Mouse (Mus musculus): ENCODE results near the gene Hmmr. TPM values are rescaled to one million over a fixed set of nuclear protein-coding genes. Genes with fewer than 3 reads are reported as not detected.
A peak's percentile ranks its signal among the peaks of the same experiment; 100 is the strongest.

Gene Hmmr
- total and polyA plus RNA-seq, 2 experiments = 0.10 to 0.18 TPM

GRCm38 (mm10) chr11:40693366-40693951 is 39.8 kb downstream of the Hmmr start:
- Histone ChIP-seq H3K9ac (ENCODE audit: low read depth, low read length) (peak overlapping the region; percentile 71), H3K79me2 (ENCODE audit: control insufficient read depth, insufficient read depth, low read length) (peaks cover 19% of the 10 kb centered on the region), H3K4me3 (ENCODE audit: insufficient read depth, low read depth, low read length) (peak overlapping the region; percentile 64), H3K4me1 (ENCODE audit: control insufficient read depth, insufficient read depth, low read length) (peaks cover 17% of the 10 kb centered on the region), H3K36me3 (ENCODE audit: control insufficient read depth, insufficient read depth, low read length) (no peaks in the 10 kb centered on the region), H3K27me3 (ENCODE audit: control insufficient read depth, insufficient read depth, low read length) (no peaks in the 10 kb centered on the region), H3K27ac (replicated peaks; ENCODE audit: insufficient read depth, low read depth, low read length) (peak overlapping the region; percentile 95)
- DNase-seq (ENCODE audit: extremely low read depth, low read depth, low spot score) = peak; percentile 75
- TF ChIP-seq CTCF (IDR thresholded peaks at IDR 0.05; ENCODE audit: low read depth, low read length) = no peak
- no peak for TF ChIP-seq POLR2A (IDR thresholded peaks at IDR 0.05; ENCODE audit: extremely low read depth, insufficient read depth, low read length)
- under 1% methylated on average over 16 of the region's 16 CpGs for WGBS

- Histone ChIP-seq H3K27me3 (ENCODE audit: control insufficient read depth, insufficient read depth, low read length) (no peaks in the 10 kb centered on the region), H3K79me2 (ENCODE audit: control insufficient read depth, insufficient read depth, low read length) (peaks cover 19% of the 10 kb centered on the region), H3K36me3 (ENCODE audit: control insufficient read depth, insufficient read depth, low read length) (no peaks in the 10 kb centered on the region; the same call in 1 of the 2 replicates), H3K4me1 (ENCODE audit: control insufficient read depth, insufficient read depth, low read length) (peaks cover 17% of the 10 kb centered on the region), H3K27ac (replicated peaks; ENCODE audit: insufficient read depth, low read depth, low read length) (peak overlapping the region; percentile 96), H3K4me3 (ENCODE audit: insufficient read depth, low read depth, low read length) (peak overlapping the region; percentile 94), H3K9ac (ENCODE audit: low read depth, low read length) (peak overlapping the region; percentile 91)
- under 1% methylated on average over 36 of the region's 36 CpGs for WGBS
- TF ChIP-seq CTCF (IDR thresholded peaks at IDR 0.05; ENCODE audit: low read depth, low read length) (no peak), POLR2A (IDR thresholded peaks at IDR 0.05; ENCODE audit: extremely low read depth, insufficient read depth, low read length) (peak; percentile 90)
- DNase-seq (ENCODE audit: extremely low read depth, low read depth, low spot score) = peak; percentile 85
These were observed 40.5 kb downstream of the Hmmr start for GRCm38 (mm10) chr11:40692511-40693365.

GRCm38 (mm10) chr11:40692101-40692509 is 41.1 kb downstream of the Hmmr start:
- peak overlapping the region; percentile 96 for H3K27ac ChIP-seq (replicated peaks; ENCODE audit: insufficient read depth, low read depth, low read length)
- H3K9ac ChIP-seq (ENCODE audit: low read depth, low read length) = peak overlapping the region; percentile 91
- TF ChIP-seq CTCF (IDR thresholded peaks at IDR 0.05; ENCODE audit: low read depth, low read length) (no peak), POLR2A (IDR thresholded peaks at IDR 0.05; ENCODE audit: extremely low read depth, insufficient read depth, low read length) (no peak)
- under 1% methylated on average over 28 of the region's 28 CpGs for WGBS
- H3K27me3 ChIP-seq (ENCODE audit: control insufficient read depth, insufficient read depth, low read length) = no peaks in the 10 kb centered on the region
- DNase-seq (ENCODE audit: extremely low read depth, low read depth, low spot score) = no peak
- peaks cover 17% of the 10 kb centered on the region for H3K4me1 ChIP-seq (ENCODE audit: control insufficient read depth, insufficient read depth, low read length)
- peaks cover 2% of the 10 kb centered on the region; the same call in 1 of the 2 replicates for H3K36me3 ChIP-seq (ENCODE audit: control insufficient read depth, insufficient read depth, low read length)
- peaks cover 23% of the 10 kb centered on the region for H3K79me2 ChIP-seq (ENCODE audit: control insufficient read depth, insufficient read depth, low read length)
- H3K4me3 ChIP-seq (ENCODE audit: insufficient read depth, low read depth, low read length) = peak overlapping the region; percentile 94

GRCm38 (mm10) chr11:40690444-40691127 is 42.6 kb downstream of the Hmmr start:
- TF ChIP-seq POLR2A (IDR thresholded peaks at IDR 0.05; ENCODE audit: extremely low read depth, insufficient read depth, low read length) (no peak), CTCF (IDR thresholded peaks at IDR 0.05; ENCODE audit: low read depth, low read length) (no peak)
- peaks cover 17% of the 10 kb centered on the region for H3K4me1 ChIP-seq (ENCODE audit: control insufficient read depth, insufficient read depth, low read length)
- peaks cover 14% of the 10 kb centered on the region for H3K36me3 ChIP-seq (ENCODE audit: control insufficient read depth, insufficient read depth, low read length)
- H3K4me3 ChIP-seq (ENCODE audit: insufficient read depth, low read depth, low read length) = no peak overlapping the region
- 24% methylated on average over 5 of the region's 5 CpGs for WGBS
- peaks cover 23% of the 10 kb centered on the region for H3K79me2 ChIP-seq (ENCODE audit: control insufficient read depth, insufficient read depth, low read length)
- H3K27me3 ChIP-seq (ENCODE audit: control insufficient read depth, insufficient read depth, low read length) = no peaks in the 10 kb centered on the region
- peak; percentile 61 for DNase-seq (ENCODE audit: extremely low read depth, low read depth, low spot score)
- H3K27ac ChIP-seq (replicated peaks; ENCODE audit: insufficient read depth, low read depth, low read length) = 0 out of 2 replicates have a peak overlapping the region, but pooled peaks have one; percentile 2
- H3K9ac ChIP-seq (ENCODE audit: low read depth, low read length) = peak overlapping the region; percentile 18; the same call in 1 of the 2 replicates

GRCm38 (mm10) chr11:40683295-40683694 is 49.9 kb downstream of the Hmmr start:
- H3K36me3 ChIP-seq (ENCODE audit: control insufficient read depth, insufficient read depth, low read length) = peaks cover 69% of the 10 kb centered on the region
- H3K27ac ChIP-seq (replicated peaks; ENCODE audit: insufficient read depth, low read depth, low read length) = no peak overlapping the region
- no peak overlapping the region for H3K9ac ChIP-seq (ENCODE audit: low read depth, low read length)
- TF ChIP-seq CTCF (IDR thresholded peaks at IDR 0.05; ENCODE audit: low read depth, low read length) = no peak
- TF ChIP-seq POLR2A (IDR thresholded peaks at IDR 0.05; ENCODE audit: extremely low read depth, insufficient read depth, low read length) = no peak
- H3K4me3 ChIP-seq (ENCODE audit: insufficient read depth, low read depth, low read length) = no peak overlapping the region
- no peak for DNase-seq (ENCODE audit: extremely low read depth, low read depth, low spot score)
- peaks cover 4% of the 10 kb centered on the region; the same call in 1 of the 2 replicates for H3K79me2 ChIP-seq (ENCODE audit: control insufficient read depth, insufficient read depth, low read length)
- no peaks in the 10 kb centered on the region for H3K4me1 ChIP-seq (ENCODE audit: control insufficient read depth, insufficient read depth, low read length)
- H3K27me3 ChIP-seq (ENCODE audit: control insufficient read depth, insufficient read depth, low read length) = no peaks in the 10 kb centered on the region
- 91% methylated on average over 3 of the region's 3 CpGs for WGBS

Measured in liver, adult 2 months (tissue).